Mouse (Mus musculus) neural tube, embryonic 13.5 days (tissue): ENCODE measurements at regions not wholly inside any gene's neighbourhood (a gene's known extent, or its start where the extent isn't known, plus 50 kb on each side); places are given as distances from the start of the nearest gene placed in this dataset.
A peak's percentile ranks its signal among the peaks of the same experiment; 100 is the strongest.
"Not testable (repeated sequence)": the region's sequence is repeated elsewhere in the genome, so short reads cannot be mapped to it uniquely, and the experiment has no call there.

ENCODE experiments used
- ATAC-seq: fragments of 200-750 bp; cut with Nextera tagmentation; 2 replicates; pipeline ENCODE4 v1.8.0; 2017; ENCODE audit warnings: low read depth, mild to moderate bottlenecking, moderate TSS enrichment, moderate library complexity
- H3K27ac ChIP-seq: fragments of 300-500 bp; sonication (generic); replicated peaks from 2 replicates; pipeline ENCODE4 v1.5.1; 2015; ENCODE audit warnings: moderate library complexity, mild to moderate bottlenecking, inconsistent platforms
- H3K27me3 ChIP-seq: fragments of 300-500 bp; sonication (generic); 2 replicates; pipeline ENCODE4 v1.6.1; 2015; ENCODE audit warnings: mild to moderate bottlenecking, inconsistent platforms
- H3K36me3 ChIP-seq: fragments of 300-500 bp; sonication (generic); 2 replicates; pipeline ENCODE4 v1.6.1; 2015; ENCODE audit warnings: mild to moderate bottlenecking, inconsistent platforms
- H3K4me1 ChIP-seq: fragments of 300-500 bp; sonication (generic); replicated peaks from 2 replicates; pipeline ENCODE4 v1.6.1; 2015; ENCODE audit warnings: inconsistent platforms
- H3K4me2 ChIP-seq: fragments of 300-500 bp; sonication (generic); 2 replicates; pipeline ENCODE4 v1.6.1; 2015; ENCODE audit warnings: inconsistent platforms, mild to moderate bottlenecking, moderate library complexity
- H3K4me3 ChIP-seq: fragments of 300-500 bp; sonication (generic); 2 replicates; pipeline ENCODE4 v1.5.1; 2015; ENCODE audit warnings: mild to moderate bottlenecking, inconsistent platforms
- H3K9ac ChIP-seq: fragments of 300-500 bp; sonication (generic); 2 replicates; pipeline ENCODE4 v1.6.1; 2015; ENCODE audit warnings: moderate library complexity, mild to moderate bottlenecking, inconsistent platforms
- H3K9me3 ChIP-seq: fragments of 300-500 bp; sonication (generic); 2 replicates; pipeline ENCODE4 v1.6.1; 2016; ENCODE audit warnings: inconsistent platforms
- WGBS: fragments of 180-500 bp; shearing (Covaris S2); methylation state at CpG from one replicate; pipeline ENCODE4 v1.1.7; 2015; 5-methylcytosine and 5-hydroxymethylcytosine counted together

DNA sequence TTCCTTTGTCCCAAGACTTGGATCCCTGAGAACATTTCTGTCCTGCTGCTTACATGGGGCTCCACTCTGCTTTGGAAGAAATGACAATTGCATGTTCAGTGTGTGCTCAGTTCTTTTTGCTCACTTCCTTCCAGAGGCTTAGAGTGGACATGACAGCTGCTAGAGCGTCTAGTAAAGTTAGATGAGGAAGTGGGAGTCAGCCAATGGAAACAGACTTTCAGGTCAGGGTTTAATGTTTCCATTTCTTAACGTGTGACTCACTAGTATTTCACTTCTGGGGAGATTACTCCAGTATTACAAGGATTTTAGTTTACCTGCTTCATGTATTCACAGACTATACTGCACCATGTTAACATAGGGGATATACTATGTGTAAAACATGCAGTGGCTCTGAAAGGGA, 759.3 kb upstream of the Gm38303 start:
- Histone ChIP-seq H3K27ac (no peak overlapping the region), H3K36me3 (no peaks in the 10 kb centered on the region), H3K27me3 (no peaks in the 10 kb centered on the region), H3K4me2 (no peak overlapping the region), H3K9me3 (no peaks in the 10 kb centered on the region), H3K9ac (no peak overlapping the region), H3K4me3 (no peak overlapping the region), H3K4me1 (no peaks in the 10 kb centered on the region)
- 68% methylated on average over 2 of the region's 2 CpGs for WGBS
- ATAC-seq: no peak

GRCm38 (mm10) chr3:11094138-11094537, 758.7 kb upstream of the Gm38303 start:
- Histone ChIP-seq H3K9me3 (no peaks in the 10 kb centered on the region), H3K36me3 (no peaks in the 10 kb centered on the region), H3K27me3 (no peaks in the 10 kb centered on the region), H3K27ac (no peak overlapping the region), H3K4me3 (no peak overlapping the region), H3K4me1 (no peaks in the 10 kb centered on the region), H3K4me2 (no peak overlapping the region), H3K9ac (no peak overlapping the region)
- no peak for ATAC-seq
- 61% methylated on average over 3 of the region's 3 CpGs for WGBS

GRCm38 (mm10) chr3:11083291-11083690, 747.8 kb upstream of the Gm38303 start:
- H3K27me3 ChIP-seq: no peaks in the 10 kb centered on the region
- no peak overlapping the region for H3K4me2 ChIP-seq
- H3K4me3 ChIP-seq: no peak overlapping the region
- H3K4me1 ChIP-seq: no peaks in the 10 kb centered on the region
- no peaks in the 10 kb centered on the region for H3K9me3 ChIP-seq
- no peak overlapping the region for H3K27ac ChIP-seq
- no peak overlapping the region for H3K9ac ChIP-seq
- no peaks in the 10 kb centered on the region for H3K36me3 ChIP-seq
- 56% methylated on average over 2 of the region's 2 CpGs for WGBS
- ATAC-seq: no peak

GRCm38 (mm10) chr3:11074012-11074411, 738.5 kb upstream of the Gm38303 start:
- Histone ChIP-seq H3K4me3 (no peak overlapping the region), H3K9me3 (no peaks in the 10 kb centered on the region), H3K27me3 (no peaks in the 10 kb centered on the region), H3K9ac (no peak overlapping the region), H3K36me3 (no peaks in the 10 kb centered on the region), H3K4me1 (no peaks in the 10 kb centered on the region), H3K4me2 (no peak overlapping the region), H3K27ac (no peak overlapping the region)
- 80% methylated on average over 4 of the region's 4 CpGs for WGBS
- ATAC-seq: no peak

DNA sequence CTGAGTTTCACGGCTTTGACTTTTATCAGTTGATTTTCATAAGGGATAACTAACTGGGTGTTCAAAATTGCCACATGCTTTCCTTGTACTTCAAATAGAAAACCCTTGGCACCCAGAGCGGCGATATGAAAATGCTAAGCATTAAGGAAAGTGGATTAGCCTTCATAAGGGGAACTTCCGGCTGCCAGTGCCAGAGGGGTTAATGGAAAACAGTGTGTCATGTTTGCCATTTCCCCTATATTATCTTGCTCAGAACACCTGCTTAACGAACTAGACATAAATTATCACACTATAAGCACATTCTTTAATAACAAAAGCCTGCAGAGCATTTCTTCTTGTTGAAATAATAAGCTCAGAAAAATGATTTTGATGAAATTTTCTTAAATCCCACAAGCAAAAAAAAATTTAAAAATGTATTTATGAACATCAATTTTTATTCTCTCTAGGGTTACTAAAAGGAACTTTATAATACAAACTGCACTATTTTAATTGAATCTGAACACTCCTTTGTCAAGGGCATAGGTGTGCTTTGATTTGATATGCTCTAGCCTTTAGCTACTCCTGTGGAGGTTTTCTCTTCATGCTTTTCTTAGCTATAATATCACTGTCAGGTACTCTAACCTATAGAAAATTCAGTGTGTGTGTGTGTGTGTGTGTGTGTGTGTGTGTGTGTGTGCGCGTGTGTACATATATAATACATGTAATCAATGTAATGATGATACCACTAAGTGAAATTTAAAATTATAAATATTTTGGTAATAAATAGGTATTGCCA, 699.7 kb upstream of the Gm38303 start:
- Histone ChIP-seq H3K27ac (no peak overlapping the region), H3K9ac (no peak overlapping the region), H3K4me2 (no peak overlapping the region), H3K9me3 (no peaks in the 10 kb centered on the region), H3K4me3 (no peak overlapping the region), H3K36me3 (no peaks in the 10 kb centered on the region), H3K27me3 (no peaks in the 10 kb centered on the region), H3K4me1 (no peaks in the 10 kb centered on the region)
- WGBS: 81% methylated on average over 7 of the region's 7 CpGs
- ATAC-seq: no peak

- Histone ChIP-seq H3K4me1 (no peaks in the 10 kb centered on the region), H3K36me3 (no peaks in the 10 kb centered on the region), H3K4me2 (no peak overlapping the region), H3K9ac (no peak overlapping the region), H3K27ac (no peak overlapping the region), H3K4me3 (no peak overlapping the region), H3K27me3 (no peaks in the 10 kb centered on the region), H3K9me3 (no peaks in the 10 kb centered on the region)
- no peak for ATAC-seq
- 89% methylated on average over 4 of the region's 4 CpGs for WGBS
These were observed 694.5 kb upstream of the Gm38303 start for GRCm38 (mm10) chr3:11029991-11030390.

- no peaks in the 10 kb centered on the region for H3K4me1 ChIP-seq
- H3K36me3 ChIP-seq: no peaks in the 10 kb centered on the region
- H3K4me2 ChIP-seq: no peak overlapping the region
- WGBS: 40% methylated on average over 3 of the region's 3 CpGs
- no peaks in the 10 kb centered on the region for H3K9me3 ChIP-seq
- no peak for ATAC-seq
- no peaks in the 10 kb centered on the region for H3K27me3 ChIP-seq
- H3K4me3 ChIP-seq: no peak overlapping the region
- H3K27ac ChIP-seq: no peak overlapping the region
- no peak overlapping the region for H3K9ac ChIP-seq
These were observed 688.9 kb upstream of the Gm38303 start for GRCm38 (mm10) chr3:11024422-11024821.

GRCm38 (mm10) chr3:11020048-11020447, 684.6 kb upstream of the Gm38303 start:
- no peak overlapping the region for H3K9ac ChIP-seq
- no peaks in the 10 kb centered on the region for H3K36me3 ChIP-seq
- no peaks in the 10 kb centered on the region for H3K9me3 ChIP-seq
- no peak overlapping the region for H3K27ac ChIP-seq
- H3K27me3 ChIP-seq: no peaks in the 10 kb centered on the region
- H3K4me3 ChIP-seq: no peak overlapping the region
- WGBS: 73% methylated on average over 3 of the region's 3 CpGs
- no peak overlapping the region for H3K4me2 ChIP-seq
- no peak for ATAC-seq
- H3K4me1 ChIP-seq: no peaks in the 10 kb centered on the region

DNA sequence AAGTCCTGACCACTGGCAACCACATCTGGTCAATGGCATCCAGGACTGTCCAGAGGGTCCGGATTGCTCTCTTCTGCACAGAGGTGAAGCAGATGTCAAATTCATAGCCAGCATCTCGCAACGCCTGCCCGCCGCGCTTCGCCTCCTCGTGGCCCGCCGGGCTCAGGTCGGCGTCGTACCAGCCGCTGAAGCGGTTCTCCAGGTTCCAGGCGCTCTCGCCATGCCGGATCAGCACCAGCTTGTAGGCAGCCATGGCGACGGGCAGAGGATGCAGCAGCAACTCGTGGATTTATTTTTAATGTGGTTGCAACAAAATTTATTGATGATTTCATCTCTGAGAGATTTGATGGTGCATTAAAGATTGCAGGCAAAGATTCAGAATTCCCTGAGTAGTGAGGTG, 679.4 kb upstream of the Gm38303 start:
- H3K27me3 ChIP-seq, ATAC-seq, H3K9ac ChIP-seq, H3K4me1 ChIP-seq, H3K4me3 ChIP-seq, H3K27ac ChIP-seq, H3K36me3 ChIP-seq, H3K4me2 ChIP-seq, H3K9me3 ChIP-seq: not testable (repeated sequence)
- WGBS: 87% methylated on average over 8 of the region's 21 CpGs

GRCm38 (mm10) chr3:11007363-11007762, 671.9 kb upstream of the Gm38303 start:
- Histone ChIP-seq H3K9ac (no peak overlapping the region), H3K27me3 (no peaks in the 10 kb centered on the region), H3K4me1 (no peaks in the 10 kb centered on the region), H3K4me3 (no peak overlapping the region), H3K9me3 (no peaks in the 10 kb centered on the region), H3K27ac (no peak overlapping the region), H3K4me2 (no peak overlapping the region), H3K36me3 (no peaks in the 10 kb centered on the region)
- WGBS: 76% methylated on average over 3 of the region's 3 CpGs
- ATAC-seq: 0 out of 2 replicates have a peak, but pooled peaks have one; percentile 47

DNA sequence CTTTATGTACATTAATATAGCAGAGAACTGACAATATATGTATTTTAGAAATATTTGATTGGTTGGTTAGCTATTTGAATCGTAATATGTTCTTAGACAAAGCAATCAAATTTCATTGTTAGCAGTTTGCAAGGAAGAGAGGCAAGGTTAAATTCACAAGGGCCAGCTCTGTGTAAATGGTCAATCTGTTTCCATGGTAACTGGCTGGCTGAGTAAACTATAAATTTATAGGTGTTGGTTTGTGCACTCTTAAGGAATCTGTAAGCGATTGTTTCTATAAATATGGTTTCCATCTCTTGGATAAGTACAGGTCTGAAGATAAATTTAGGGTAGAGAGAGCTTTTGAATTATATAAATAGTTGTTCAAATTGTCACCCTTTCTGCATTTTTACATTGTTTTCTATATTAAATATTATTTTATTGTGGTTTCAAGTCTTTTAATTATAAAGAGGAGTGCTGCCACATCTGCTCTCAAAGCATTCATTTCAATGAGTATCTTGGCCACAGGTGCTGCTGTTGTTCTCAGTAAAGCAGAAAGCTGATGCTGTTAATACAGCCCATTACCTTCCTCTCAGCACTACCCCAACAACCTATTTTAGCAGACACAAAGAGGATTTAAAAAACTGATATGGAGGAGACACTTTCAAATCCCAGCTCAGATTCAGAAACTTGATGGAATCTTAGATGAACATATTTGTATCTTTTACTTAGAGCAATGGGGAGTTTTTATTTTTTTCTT, 671.2 kb upstream of the Gm38303 start:
- Histone ChIP-seq H3K9me3 (no peaks in the 10 kb centered on the region), H3K27ac (no peak overlapping the region), H3K9ac (no peak overlapping the region), H3K4me2 (no peak overlapping the region), H3K4me1 (no peaks in the 10 kb centered on the region), H3K4me3 (no peak overlapping the region), H3K36me3 (no peaks in the 10 kb centered on the region), H3K27me3 (no peaks in the 10 kb centered on the region)
- 79% methylated on average over 2 of the region's 2 CpGs for WGBS
- ATAC-seq: 0 out of 2 replicates have a peak, but pooled peaks have one; percentile 47

DNA sequence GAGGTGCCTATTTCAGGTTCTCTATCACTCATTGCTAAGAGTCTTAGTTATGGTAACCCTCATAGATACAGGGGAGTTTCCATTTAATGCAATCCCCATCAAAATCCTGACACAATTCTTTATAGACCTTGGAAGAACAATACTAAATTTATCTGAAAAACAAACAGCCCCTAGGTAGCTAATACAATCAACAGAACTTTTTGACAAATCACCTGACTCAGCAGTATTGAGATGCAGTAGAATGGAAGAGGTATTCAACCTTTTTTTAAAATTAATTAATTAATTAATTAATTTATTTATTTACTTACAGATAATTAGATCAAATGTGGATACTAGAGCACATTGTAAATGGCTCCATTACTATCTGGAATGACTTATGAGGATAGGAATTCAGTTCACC, 643.5 kb upstream of the Gm38303 start:
- no peak overlapping the region for H3K27ac ChIP-seq
- no peaks in the 10 kb centered on the region for H3K36me3 ChIP-seq
- ATAC-seq: no peak
- no peaks in the 10 kb centered on the region for H3K4me1 ChIP-seq
- no peaks in the 10 kb centered on the region for H3K27me3 ChIP-seq
- no peak overlapping the region for H3K4me3 ChIP-seq
- no peak overlapping the region for H3K9ac ChIP-seq
- no peaks in the 10 kb centered on the region for H3K9me3 ChIP-seq
- no peak overlapping the region for H3K4me2 ChIP-seq

DNA sequence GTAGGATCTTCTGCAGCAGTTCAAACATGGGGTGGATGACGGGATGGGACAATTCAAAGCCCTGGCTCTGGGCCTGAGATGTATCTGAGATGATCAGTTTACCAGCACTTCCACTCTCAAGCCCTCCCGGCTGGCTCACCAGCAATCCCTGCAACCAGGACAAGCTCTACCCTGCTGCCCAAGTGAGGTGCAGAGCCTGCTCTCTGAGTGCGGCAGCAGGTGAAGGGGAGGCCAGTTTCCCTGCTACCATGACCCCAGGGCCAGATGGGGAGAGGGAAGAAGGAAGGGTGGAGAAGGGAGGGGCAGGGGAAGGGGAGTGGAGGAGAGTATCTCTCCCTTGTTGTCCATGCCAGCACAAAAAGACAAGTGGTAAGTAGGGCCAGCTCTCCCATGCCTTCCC, 638.9 kb upstream of the Gm38303 start:
- no peak overlapping the region for H3K4me3 ChIP-seq
- H3K9me3 ChIP-seq: no peaks in the 10 kb centered on the region
- H3K4me2 ChIP-seq: no peak overlapping the region
- no peaks in the 10 kb centered on the region for H3K27me3 ChIP-seq
- no peak for ATAC-seq
- H3K4me1 ChIP-seq: no peaks in the 10 kb centered on the region
- 86% methylated on average over 3 of the region's 3 CpGs for WGBS
- no peaks in the 10 kb centered on the region for H3K36me3 ChIP-seq
- H3K9ac ChIP-seq: no peak overlapping the region
- H3K27ac ChIP-seq: no peak overlapping the region
